Mouse (Mus musculus) Patski (cell line): ENCODE results near the gene Igdcc4. TPM values are rescaled to one million over a fixed set of nuclear protein-coding genes. Genes with fewer than 3 reads are reported as not detected.

Experiments
- ATAC-seq: fragments of 100-300 bp; one replicate; pipeline ENCODE4 v1.8.0; 2021
- CTCF ChIA-PET: fragments of 350-600 bp; sonication (Branson Sonifier 250); formaldehyde crosslinking; loops from one replicate; lab custom pipeline; 2022; ENCODE audit warnings: inconsistent platforms; lab: Charles Lee
- POLR2A ChIA-PET: fragments of 350-600 bp; sonication (Branson Sonifier 250); formaldehyde crosslinking; loops from one replicate; lab custom pipeline; 2022; ENCODE audit warnings: antibody characterized with exemption, inconsistent platforms; lab: Charles Lee
- DNase-seq: peaks from one replicate; pipeline ENCODE4 v3.0.0-alpha.2; 2011; ENCODE audit warnings: low read depth, low spot score
- H3K27me3 ChIP-seq: fragments of 371-371 bp; one replicate; pipeline ENCODE4 v1.5.1; 2021
- CTCF ChIP-seq: fragments of 100-300 bp; IDR thresholded peaks from one replicate; pipeline ENCODE4 v1.5.1; 2021
- in situ Hi-C: fragments of 300-500 bp; cut with MboI; formaldehyde crosslinking; loops from 3 replicates; pipeline ENCODE4 v1.11.1; 2018; ENCODE audit warnings: low pct_unique_long_range_greater_than_20kb, mixed read lengths
- polyA plus RNA-seq: library from polyadenylated mRNA; unstranded; gene quantifications from one replicate; pipeline ENCODE4 v1.2.3, GENCODE M21; 2021

Gene Igdcc4
- polyA plus RNA-seq, 1 experiment from 2014 or later: 3.3 TPM

GRCm38 (mm10) chr9:65153331-65153711 is 52.0 kb downstream of the Igdcc4 start:
- no peak for ATAC-seq

GRCm38 (mm10) chr9:65154692-65155455 is 53.6 kb downstream of the Igdcc4 start:
- ChIA-PET CTCF (no interaction called here), POLR2A (no interaction called here)
- ATAC-seq (no peak), DNase-seq (no peak)
- in situ Hi-C loops: no loop called here
- peaks cover 60% of the 10 kb centered on the region for H3K27me3 ChIP-seq
- TF ChIP-seq CTCF: no peak

More at GRCm38 (mm10) chr9:65153331-65153711, 52.0 kb downstream of the Igdcc4 start:
- in situ Hi-C loops: no loop called here
- ChIA-PET CTCF (interaction anchor here (1.2 kb wide), 1 partner anchor 11 kb away, joined by 4 read pairs; no protein-coding TSS in a partner anchor), POLR2A (no interaction called here)
- H3K27me3 ChIP-seq: peaks cover 54% of the 10 kb centered on the region
- no peak for TF ChIP-seq CTCF
- no peak for DNase-seq

GRCm38 (mm10) chr9:65156604-65157003 is 55.3 kb downstream of the Igdcc4 start:
- in situ Hi-C loops: no loop called here
- no peak for TF ChIP-seq CTCF
- CTCF ChIA-PET: no interaction called here
- DNase-seq (no peak), ATAC-seq (no peak)
- POLR2A ChIA-PET: no interaction called here
- peaks cover 72% of the 10 kb centered on the region for H3K27me3 ChIP-seq

GRCm38 (mm10) chr9:65157631-65158030 is 56.3 kb downstream of the Igdcc4 start:
- in situ Hi-C loops: no loop called here
- ChIA-PET CTCF (no interaction called here), POLR2A (no interaction called here)
- DNase-seq (no peak), ATAC-seq (no peak)
- H3K27me3 ChIP-seq: peaks cover 79% of the 10 kb centered on the region
- TF ChIP-seq CTCF: no peak

- POLR2A ChIA-PET: no interaction called here
- in situ Hi-C loops: loop anchor here (5.0 kb wide), 1 partner anchor 34 kb away; no protein-coding TSS in a partner anchor
- peaks cover 91% of the 10 kb centered on the region for H3K27me3 ChIP-seq
- CTCF ChIA-PET: no interaction called here
- no peak for TF ChIP-seq CTCF
- DNase-seq (no peak), ATAC-seq (no peak)
These were observed 59.9 kb downstream of the Igdcc4 start for GRCm38 (mm10) chr9:65161188-65161587.

GRCm38 (mm10) chr9:65161881-65162280 is 60.6 kb downstream of the Igdcc4 start:
- ChIA-PET POLR2A (no interaction called here), CTCF (no interaction called here)
- DNase-seq (no peak), ATAC-seq (no peak)
- no peak for TF ChIP-seq CTCF
- peaks cover 90% of the 10 kb centered on the region for H3K27me3 ChIP-seq
- in situ Hi-C loops: loop anchor here (5.0 kb wide), 1 partner anchor 35 kb away; no protein-coding TSS in a partner anchor

GRCm38 (mm10) chr9:65162711-65163639 is 61.7 kb downstream of the Igdcc4 start:
- in situ Hi-C loops: loop anchor here (5.0 kb wide), 1 partner anchor 36 kb away; no protein-coding TSS in a partner anchor
- peaks cover 86% of the 10 kb centered on the region for H3K27me3 ChIP-seq
- no peak for DNase-seq
- TF ChIP-seq CTCF: no peak
- POLR2A ChIA-PET: no interaction called here
- CTCF ChIA-PET: no interaction called here
- no peak for ATAC-seq

GRCm38 (mm10) chr9:65164870-65165269 is 63.6 kb downstream of the Igdcc4 start:
- POLR2A ChIA-PET: interaction anchor here (0.7 kb wide), 1 partner anchor 24 kb away, joined by 3 read pairs; the partner anchor contains the start of gene Igdcc3
- in situ Hi-C loops: loop anchor here (5.0 kb wide), 1 partner anchor 38 kb away; no protein-coding TSS in a partner anchor
- DNase-seq: no peak
- CTCF ChIA-PET: interaction anchor here (0.8 to 1.5 kb wide), 5 partner anchors 11 to 42 kb away, joined by 3 to 5 read pairs (median 4); no protein-coding TSS in a partner anchor
- H3K27me3 ChIP-seq: peaks cover 74% of the 10 kb centered on the region
- peak; percentile 71 for TF ChIP-seq CTCF
- ATAC-seq: no peak

GRCm38 (mm10) chr9:65166386-65166785 is 65.1 kb downstream of the Igdcc4 start:
- in situ Hi-C loops: no loop called here
- DNase-seq (no peak), ATAC-seq (no peak)
- H3K27me3 ChIP-seq: peaks cover 65% of the 10 kb centered on the region
- TF ChIP-seq CTCF: no peak
- ChIA-PET POLR2A (interaction anchor here (0.6 kb wide), 1 partner anchor 956 kb away, joined by 3 read pairs; no protein-coding TSS in a partner anchor), CTCF (no interaction called here)

- ATAC-seq (no peak), DNase-seq (no peak)
- peaks cover 52% of the 10 kb centered on the region for H3K27me3 ChIP-seq
- ChIA-PET CTCF (no interaction called here), POLR2A (interaction anchor here (1.1 kb wide), 1 partner anchor 10 kb away, joined by 4 read pairs; no protein-coding TSS in a partner anchor)
- TF ChIP-seq CTCF: no peak
- in situ Hi-C loops: no loop called here
These were observed 67.2 kb downstream of the Igdcc4 start for GRCm38 (mm10) chr9:65168534-65168933.
